Mouse (Mus musculus): Measurements from ENCODE around the gene Vps39. TPM values are rescaled to one million over a fixed set of nuclear protein-coding genes. Genes with fewer than 3 reads are reported as not detected.

Vps39 gene
- polyA plus RNA-seq (2012; rRNA removed) = 27.2 and 40.2 TPM in 2 replicates

GRCm38 (mm10) chr2:120352682-120353646, at the start of gene Vps39:
TSS of gene Vps39 (minus strand) at chr2:120353137.

GRCm38 (mm10) chr2:120313976-120314375, 39.0 kb downstream of the Vps39 start, which contains the start of gene Pla2g4f:
TSS of gene Pla2g4f (minus strand) at chr2:120314165.

DNA sequence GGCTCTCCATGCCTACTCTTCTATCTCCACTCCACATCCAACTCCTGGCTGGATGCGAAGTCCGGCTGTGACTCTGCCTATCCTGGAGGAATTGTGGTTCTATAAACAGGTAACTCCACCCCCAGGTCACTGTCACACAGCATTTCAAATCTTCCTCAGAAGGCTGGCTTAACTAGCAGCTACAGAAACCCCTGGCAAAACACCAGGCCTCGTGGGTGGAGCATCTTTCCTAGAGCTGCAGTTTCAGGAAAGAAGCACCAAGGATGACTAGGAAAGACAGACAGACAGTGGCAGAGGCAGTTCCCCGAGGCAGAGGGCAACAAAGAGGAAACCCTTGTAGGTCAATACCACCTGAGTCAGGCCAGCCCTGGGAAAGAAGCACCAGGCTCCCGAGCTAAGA, 63.9 kb downstream of the Vps39 start, which contains the start of gene Pla2g4d:
TSS of gene Pla2g4d (minus strand) at position 203 of the 400 bp plus-strand sequence.

Other genes starting within 250 kb of the Vps39 start
- 10.2 and 11.3 TPM in 2 replicates for gene Ehd4, start 198.5 kb downstream of the Vps39 start, polyA plus RNA-seq (2012; rRNA removed)
- 0.04 and 0.17 TPM in 2 replicates for gene Pla2g4e, start 107.8 kb downstream of the Vps39 start, polyA plus RNA-seq (2012; rRNA removed)
- gene Pla2g4d, start 63.9 kb downstream of the Vps39 start, polyA plus RNA-seq (2012; rRNA removed) = 0.04 and 0.05 TPM in 2 replicates
- 0.05 TPM in 2 replicates for gene Pla2g4f, start 39.0 kb downstream of the Vps39 start, polyA plus RNA-seq (2012; rRNA removed)
- gene Ganc, start 50.8 kb upstream of the Vps39 start, polyA plus RNA-seq (2012; rRNA removed) = 8.5 and 9.9 TPM in 2 replicates
- gene Tmem87a, start 51.0 kb upstream of the Vps39 start, polyA plus RNA-seq (2012; rRNA removed) = 20.7 and 26.7 TPM in 2 replicates
- gene Capn3, start 102.9 kb upstream of the Vps39 start, polyA plus RNA-seq (2012; rRNA removed) = 3.9 and 4.4 TPM in 2 replicates
- 58.3 and 60.8 TPM in 2 replicates for gene Zfp106, start 210.7 kb upstream of the Vps39 start, polyA plus RNA-seq (2012; rRNA removed)
- 30.1 and 54.9 TPM in 2 replicates for gene Snap23, start 214.5 kb upstream of the Vps39 start, polyA plus RNA-seq (2012; rRNA removed)

Data from central nervous system, embryonic 11.5 days (tissue).